Mouse (Mus musculus) heart, postnatal 0 days (tissue): ENCODE data around the gene Tecpr2. TPM values are rescaled to one million over a fixed set of nuclear protein-coding genes. Genes with fewer than 3 reads are reported as not detected.

ENCODE experiments used
- ATAC-seq: fragments of 200-750 bp; cut with Nextera tagmentation; 2 replicates; pipeline ENCODE4 v1.8.0; 2017; ENCODE audit warnings: low read depth, moderate number of reproducible peaks, moderate library complexity; ENCODE audit not compliant: insufficient read depth
- DNase-seq: peaks from one replicate; pipeline ENCODE4 v3.0.0-alpha.2; 2016; ENCODE audit warnings: low spot score
- H3K27ac ChIP-seq: fragments of 300-500 bp; sonication (generic); 2 replicates; pipeline ENCODE4 v1.5.1; 2014; ENCODE audit warnings: low read depth, mild to moderate bottlenecking
- H3K27me3 ChIP-seq: fragments of 300-500 bp; sonication (generic); 2 replicates; pipeline ENCODE4 v1.6.1; 2014; ENCODE audit warnings: low read length, mixed read lengths; ENCODE audit not compliant: control insufficient read depth, insufficient read depth
- H3K36me3 ChIP-seq: fragments of 300-500 bp; sonication (generic); replicated peaks from 2 replicates; pipeline ENCODE4 v1.6.1; 2014; ENCODE audit warnings: low read length, mixed read lengths; ENCODE audit not compliant: control insufficient read depth, insufficient read depth
- H3K4me1 ChIP-seq: fragments of 300-500 bp; sonication (generic); 2 replicates; pipeline ENCODE4 v1.6.1; 2014; ENCODE audit warnings: antibody characterized with exemption; ENCODE audit not compliant: control insufficient read depth, insufficient read depth
- H3K4me2 ChIP-seq: fragments of 300-500 bp; sonication (generic); 2 replicates; pipeline ENCODE4 v1.6.1; 2014; ENCODE audit warnings: low read depth, mild to moderate bottlenecking, low read length, moderate library complexity
- H3K4me3 ChIP-seq: fragments of 300-500 bp; sonication (generic); 2 replicates; pipeline ENCODE4 v1.5.1; 2014; ENCODE audit warnings: low read depth, low read length
- H3K9ac ChIP-seq: fragments of 300-500 bp; sonication (generic); replicated peaks from 2 replicates; pipeline ENCODE4 v1.6.1; 2014; ENCODE audit warnings: low read depth, low read length, mixed read lengths
- H3K9me3 ChIP-seq: fragments of 300-500 bp; sonication (generic); replicated peaks from 2 replicates; pipeline ENCODE4 v1.6.1; 2016; ENCODE audit warnings: low read length; ENCODE audit not compliant: control insufficient read depth
- CTCF ChIP-seq: IDR thresholded peaks from 2 replicates; pipeline ENCODE4 v1.5.1; 2016; ENCODE audit warnings: antibody characterized with exemption, control low read depth, low read depth
- EP300 ChIP-seq: IDR thresholded peaks from 2 replicates; pipeline ENCODE4 v1.6.1; 2016; ENCODE audit warnings: antibody characterized with exemption, low read depth
- WGBS: fragments of 180-500 bp; shearing (Covaris S2); extraction: QIAGEN DNeasy Blood & Tissue Kit; methylation state at CpG from one replicate; pipeline ENCODE4 v1.1.7; 2014; 5-methylcytosine and 5-hydroxymethylcytosine counted together
- polyA plus RNA-seq: library from polyadenylated mRNA; unstranded; fragments of >200 nt; fragmentation: Nextera tagmentation; extraction: Ambion mirVana; gene quantifications from 2 replicates; pipeline ENCODE4 v1.2.1, GENCODE M21; 2015
- total RNA-seq: library from RNA; depleted of rRNA; stranded (reverse); fragments of >200 nt; gene quantifications from 2 replicates; pipeline ENCODE4 v1.2.3, GENCODE M21; 2014; ENCODE audit warnings: low replicate concordance

Tecpr2 gene
- total and polyA plus RNA-seq, 2 experiments from 2014 or later = 1.4 to 4.7 TPM

DNA sequence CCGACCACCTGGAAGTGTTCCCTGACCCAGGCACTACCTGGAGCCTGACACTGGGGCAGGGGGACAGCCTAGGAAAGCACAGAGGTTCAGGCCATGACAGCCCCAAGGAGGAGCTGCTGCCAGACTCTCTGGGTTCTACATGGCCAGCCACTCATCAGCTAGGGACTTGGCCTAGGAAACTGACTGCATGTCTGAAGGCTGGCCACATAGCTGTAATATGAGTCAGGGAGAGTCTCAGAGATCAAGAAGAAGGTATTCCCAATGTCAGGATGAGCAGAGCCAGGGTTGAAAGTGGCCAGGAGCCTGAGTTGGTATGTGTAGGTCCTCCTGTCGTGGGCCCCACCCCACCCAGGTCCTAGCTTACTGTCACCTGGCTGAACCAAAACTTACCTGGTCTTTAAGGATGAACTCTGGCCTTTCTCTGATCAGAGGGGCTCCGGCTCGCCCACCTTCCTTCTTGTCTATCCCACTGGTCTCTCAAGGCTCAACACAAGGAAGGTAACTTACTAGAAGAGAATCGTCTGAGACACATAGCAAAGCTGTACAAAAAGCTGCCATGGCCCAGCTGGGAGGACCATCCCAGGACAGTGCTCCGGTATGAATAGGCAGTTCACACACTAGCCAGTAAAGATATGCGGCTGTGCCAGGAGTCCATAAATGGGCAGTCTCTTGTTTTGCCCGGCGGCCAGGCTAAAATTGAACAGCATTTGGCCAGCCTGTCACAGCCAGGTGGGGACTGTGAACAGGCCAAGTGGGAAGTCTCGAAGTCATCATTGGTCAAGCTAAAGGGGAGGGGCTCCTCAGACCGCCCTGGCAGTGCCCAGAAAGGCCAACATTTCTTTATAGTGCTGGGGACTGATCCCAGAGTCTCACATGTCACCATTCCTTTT is 97.7 kb downstream of the Tecpr2 start:
- Histone ChIP-seq H3K4me2 (no peak overlapping the region), H3K9me3 (no peaks in the 10 kb centered on the region), H3K9ac (no peak overlapping the region), H3K36me3 (no peaks in the 10 kb centered on the region), H3K27me3 (no peaks in the 10 kb centered on the region), H3K27ac (peak overlapping the region; percentile 1; the same call in 1 of the 2 replicates), H3K4me1 (peaks cover 6% of the 10 kb centered on the region; the same call in 1 of the 2 replicates), H3K4me3 (no peak overlapping the region)
- whole genome bisulfite sequencing = 72% methylated on average over 11 of the region's 11 CpGs
- DNase-seq = no peak
- no peak for TF ChIP-seq CTCF
- TF ChIP-seq EP300 = no peak
- no peak; the same call in 1 of the 2 replicates for ATAC-seq

DNA sequence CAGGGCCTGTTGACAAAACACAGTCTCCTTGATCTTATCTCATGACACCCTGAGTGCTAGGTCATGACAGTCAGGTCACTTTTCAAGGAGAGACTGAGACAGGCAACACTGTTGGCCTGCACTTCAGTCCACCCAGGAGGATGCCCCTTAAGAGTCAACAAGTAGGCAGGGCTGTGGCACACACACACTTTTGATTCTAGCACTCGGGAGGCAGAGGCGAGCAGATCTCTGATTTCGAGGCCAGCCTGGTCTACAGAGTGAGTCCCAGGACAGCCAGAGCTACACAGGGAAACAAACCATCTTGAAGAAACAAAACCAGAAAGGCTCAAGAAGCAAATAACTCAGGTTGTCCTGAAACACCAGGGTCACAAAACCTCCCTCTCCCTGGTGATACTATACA is 100.3 kb downstream of the Tecpr2 start:
- 78% methylated on average over 3 of the region's 3 CpGs for WGBS

DNA sequence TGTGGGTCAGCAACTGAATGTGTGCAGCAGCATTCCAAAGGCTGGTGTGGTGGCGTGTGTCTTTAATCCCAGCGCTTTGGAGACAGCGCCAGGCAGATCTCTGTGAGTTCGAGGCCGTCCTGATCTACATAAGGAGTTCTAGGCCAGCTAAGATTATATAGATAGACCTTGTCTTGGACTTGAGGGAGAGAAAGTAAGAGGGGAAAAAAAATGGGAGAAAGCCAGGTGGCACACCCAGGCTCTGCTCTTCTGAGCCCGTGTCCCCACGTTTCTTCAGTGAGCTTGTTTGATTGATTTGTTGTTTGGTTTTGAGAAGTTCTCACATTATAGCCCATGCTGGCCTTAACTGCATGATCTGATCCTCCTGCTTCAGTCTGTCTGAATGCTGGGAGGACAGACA is 101.4 kb downstream of the Tecpr2 start:
- H3K4me3 ChIP-seq = no peak overlapping the region
- H3K4me1 ChIP-seq = peaks cover 6% of the 10 kb centered on the region; the same call in 1 of the 2 replicates
- H3K27ac ChIP-seq = no peak overlapping the region
- H3K9ac ChIP-seq = no peak overlapping the region
- DNase-seq = no peak
- H3K9me3 ChIP-seq = no peaks in the 10 kb centered on the region
- H3K27me3 ChIP-seq = no peaks in the 10 kb centered on the region
- H3K36me3 ChIP-seq = no peaks in the 10 kb centered on the region
- WGBS = 90% methylated on average over 7 of the region's 7 CpGs
- no peak overlapping the region for H3K4me2 ChIP-seq
- ATAC-seq = no peak
- no peak for TF ChIP-seq EP300
- TF ChIP-seq CTCF = no peak

More for the DNA sequence above, 100.3 kb downstream of the Tecpr2 start:
- TF ChIP-seq EP300 (no peak), CTCF (no peak)
- H3K4me2 ChIP-seq = no peak overlapping the region
- peaks cover 6% of the 10 kb centered on the region; the same call in 1 of the 2 replicates for H3K4me1 ChIP-seq
- ATAC-seq (no peak), DNase-seq (no peak)
- H3K4me3 ChIP-seq = no peak overlapping the region
- no peak overlapping the region for H3K27ac ChIP-seq
- H3K9me3 ChIP-seq = no peaks in the 10 kb centered on the region
- no peaks in the 10 kb centered on the region for H3K36me3 ChIP-seq
- H3K9ac ChIP-seq = no peak overlapping the region
- no peaks in the 10 kb centered on the region for H3K27me3 ChIP-seq

DNA sequence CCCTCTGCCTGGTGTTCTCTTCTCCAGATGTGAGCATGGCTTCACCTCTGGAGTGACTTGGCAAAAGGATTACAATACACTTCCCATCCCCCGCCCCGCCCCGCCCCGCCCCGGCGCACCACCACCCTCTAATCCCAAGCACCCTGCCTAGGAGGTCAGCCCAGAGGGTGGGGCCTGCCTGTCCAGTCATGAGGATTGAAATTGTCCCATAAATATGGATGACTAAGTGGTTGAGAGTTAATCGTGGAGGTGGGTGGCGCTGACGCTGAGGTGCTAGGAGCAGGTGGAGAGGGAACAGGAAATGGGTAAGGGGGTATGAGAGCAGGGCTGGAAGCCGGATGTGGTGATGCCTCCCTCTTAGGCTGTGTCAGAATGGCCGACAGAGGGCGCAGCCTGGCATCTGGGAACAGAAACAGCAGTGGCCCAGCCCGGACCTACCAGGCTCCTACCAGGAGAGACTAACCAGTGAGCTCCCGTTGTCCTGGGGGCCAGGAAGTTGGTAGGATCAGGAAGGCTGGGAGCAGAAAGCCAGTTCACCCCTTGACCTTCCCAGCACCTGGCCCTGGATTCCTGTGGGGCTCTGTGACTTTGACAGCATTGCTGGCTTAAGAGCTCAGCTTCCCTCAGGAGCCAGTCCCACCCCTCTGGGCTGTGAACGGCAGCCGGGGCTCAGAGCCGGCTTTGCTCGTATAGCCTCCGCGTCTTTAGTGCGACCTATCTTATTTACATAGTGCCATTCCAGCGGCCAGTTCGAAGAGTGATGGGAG is 102.5 kb downstream of the Tecpr2 start:
- Histone ChIP-seq H3K4me3 (peak overlapping the region; percentile 48), H3K9me3 (no peaks in the 10 kb centered on the region), H3K4me2 (peak overlapping the region; percentile 58), H3K4me1 (peaks cover 6% of the 10 kb centered on the region; the same call in 1 of the 2 replicates), H3K27ac (peak overlapping the region; percentile 79), H3K9ac (peak overlapping the region; percentile 53; the same call in 1 of the 2 replicates), H3K36me3 (no peaks in the 10 kb centered on the region), H3K27me3 (no peaks in the 10 kb centered on the region)
- 8% methylated on average over 23 of the region's 23 CpGs for WGBS
- no peak for TF ChIP-seq EP300
- TF ChIP-seq CTCF = peak; percentile 64
- DNase-seq = peak; percentile 70
- peak; percentile 85 for ATAC-seq

DNA sequence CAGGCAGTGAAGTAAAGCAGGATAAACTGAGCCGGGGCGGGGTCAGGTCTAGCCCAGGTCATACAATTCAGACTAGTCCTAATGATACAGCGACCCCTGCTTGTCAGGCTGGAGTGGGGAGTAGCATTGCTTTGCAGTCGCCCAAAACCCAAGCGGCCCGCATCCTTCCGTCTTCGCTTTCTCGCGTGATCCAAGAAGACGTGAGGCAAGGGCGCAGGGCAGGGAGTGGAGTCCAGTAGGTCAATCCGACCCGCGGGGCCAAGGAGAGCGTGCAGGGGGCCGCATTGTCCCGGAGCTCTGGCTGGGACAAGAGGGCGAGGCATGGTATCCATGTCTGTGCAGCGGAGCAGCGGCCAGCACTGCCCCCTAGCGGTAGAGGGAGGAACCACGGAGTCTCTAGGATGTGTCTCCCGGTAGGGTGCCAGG is 103.1 kb downstream of the Tecpr2 start:
- Histone ChIP-seq H3K27me3 (no peaks in the 10 kb centered on the region), H3K4me3 (peak overlapping the region; percentile 48), H3K4me2 (peak overlapping the region; percentile 58), H3K4me1 (peaks cover 2% of the 10 kb centered on the region; the same call in 1 of the 2 replicates), H3K27ac (peak overlapping the region; percentile 79), H3K9ac (peak overlapping the region; percentile 53), H3K36me3 (no peaks in the 10 kb centered on the region), H3K9me3 (no peaks in the 10 kb centered on the region)
- WGBS = under 1% methylated on average over 24 of the region's 24 CpGs
- peak; percentile 92 for ATAC-seq
- TF ChIP-seq CTCF = peak; percentile 91
- TF ChIP-seq EP300 = no peak
- peak; percentile 87 for DNase-seq
